In the genomic region with DNA sequence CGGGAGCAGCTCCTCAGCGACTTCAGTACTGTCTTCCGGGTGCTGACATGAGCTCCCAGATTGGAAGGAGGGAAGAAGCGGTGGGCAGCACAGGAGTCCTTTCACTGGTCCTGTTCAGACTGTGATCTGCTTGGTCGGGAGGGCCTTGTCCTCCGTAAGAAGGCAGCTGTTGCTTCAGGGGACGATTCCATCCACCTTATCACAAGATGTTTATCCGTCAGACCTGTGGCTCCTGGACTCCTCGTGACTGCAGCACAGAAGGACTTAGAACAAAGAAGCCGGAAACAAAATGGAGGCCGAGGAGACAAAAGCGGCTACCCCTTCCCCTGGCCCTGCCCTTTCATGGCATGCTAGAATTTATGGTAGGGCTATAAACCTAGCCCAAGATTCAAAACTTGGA, we compare ENCODE assay signal across 17 mouse cellular contexts. TPM values are rescaled to one million over a fixed set of nuclear protein-coding genes. Genes with fewer than 3 reads are reported as not detected.
"Had no signal": no experiment of that assay in that cellular context is flagged by ENCODE, and none has a peak within 500 bp of the region (broad histone marks: within the 10 kb centered on the region; RNA-seq: fewer than 3 reads in every experiment).

No protein-coding gene starts in this region.

- H3K9me3 ChIP-seq: limb, embryonic 10.5 days; liver, embryonic 15.5 days; midbrain, embryonic 15.5 days; neural tube, embryonic 15.5 days had no signal

- ATAC-seq: lung, postnatal 0 days; midbrain, embryonic 15.5 days had no signal

- H3K27me3 ChIP-seq: midbrain, embryonic 15.5 days; neural tube, embryonic 15.5 days had no signal

- H3K4me2 ChIP-seq: liver, embryonic 11.5 days; liver, embryonic 15.5 days; midbrain, embryonic 15.5 days; neural tube, embryonic 15.5 days had no signal

- H3K9ac ChIP-seq: liver, embryonic 15.5 days; midbrain, embryonic 15.5 days; neural tube, embryonic 15.5 days had no signal

- H3K36me3 ChIP-seq: limb, embryonic 10.5 days; liver, embryonic 15.5 days; midbrain, embryonic 15.5 days; neural tube, embryonic 15.5 days had no signal

- H3K27ac ChIP-seq: kidney, postnatal 0 days; layer of hippocampus, adult 2 months; limb, embryonic 10.5 days; liver, embryonic 15.5 days; midbrain, embryonic 15.5 days; neural tube, embryonic 15.5 days; stomach, postnatal 0 days had no signal

- DNase-seq: kidney, adult 9 months; kidney, postnatal 36 days; lung, adult 2 months; lung, postnatal 36 days; right cerebral cortex, adult 18-20 months; right cerebral cortex, postnatal 25 days; thymus, adult 2 months; thymus, postnatal 36 days had no signal

- H3K4me1 ChIP-seq: limb, embryonic 10.5 days; liver, embryonic 15.5 days; midbrain, embryonic 15.5 days; neural tube, embryonic 15.5 days had no signal

- H3K4me3 ChIP-seq: layer of hippocampus, adult 2 months; limb, embryonic 10.5 days; liver, embryonic 15.5 days; midbrain, embryonic 15.5 days; neural tube, embryonic 15.5 days had no signal

RNA-seq across cellular contexts. Expression of a gene that starts 9.5 kb away (rescaled TPM):
- polyA plus RNA-seq: kidney, postnatal 0 days; limb, embryonic 10.5 days; liver, embryonic 11.5 days; liver, embryonic 15.5 days; lung, postnatal 0 days; midbrain, embryonic 15.5 days; neural tube, embryonic 15.5 days; stomach, postnatal 0 days had no signal
